Comparison of ENCODE assay signal across 7 mouse cellular contexts in the genomic region with DNA sequence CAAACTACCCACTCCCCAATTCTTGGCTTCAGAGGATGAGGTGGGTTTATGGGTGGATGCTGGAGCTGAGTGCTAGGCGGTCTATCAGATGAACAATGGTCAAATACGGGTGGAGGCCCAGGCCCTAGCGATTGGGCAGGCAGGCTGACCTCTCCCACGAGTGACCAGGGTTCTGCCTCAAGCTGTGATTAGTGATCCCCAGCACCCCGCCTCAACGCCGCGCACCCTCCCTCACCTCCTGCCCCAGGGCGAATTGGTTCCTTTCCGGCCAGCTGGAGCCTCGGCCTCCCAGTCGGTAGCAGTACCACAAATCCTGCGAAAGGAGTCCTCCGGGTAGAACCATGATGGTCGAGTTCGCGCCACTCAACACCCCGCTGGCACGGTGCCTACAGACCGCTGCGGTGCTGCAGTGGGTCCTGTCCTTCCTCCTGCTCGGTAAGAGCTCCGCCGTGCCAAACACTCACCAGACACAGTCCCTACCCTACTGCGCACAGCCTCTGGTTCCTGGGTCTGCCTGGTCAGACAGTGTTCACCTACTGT. TPM values are rescaled to one million over a fixed set of nuclear protein-coding genes. Genes with fewer than 3 reads are reported as not detected.
A peak's percentile ranks its signal among the peaks of the same experiment; 100 is the strongest.
DNase-seq lines count a peak whose midpoint lies in the region; ATAC-seq and TF ChIP-seq lines count a peak whose summit lies in the region.

BC035947 (minus strand) TSS at position 538 of the 540 bp plus-strand sequence.

- WGBS in heart, postnatal 0 days = 3% methylated on average over 25 of the region's 25 CpGs

- ATAC-seq in heart, postnatal 0 days (ENCODE audit: insufficient read depth, low read depth) = no peak

- no peak within 1 kb of the TSS for H3K9ac ChIP-seq in heart, postnatal 0 days (replicated peaks; ENCODE audit: low read depth, low read length)

- no peaks in the 10 kb centered on the region for H3K9me3 ChIP-seq in heart, postnatal 0 days (replicated peaks; ENCODE audit: control insufficient read depth, low read length)

- peak within 1 kb of the TSS; percentile 16; the same call in 1 of the 2 replicates for H3K4me3 ChIP-seq in heart, postnatal 0 days (ENCODE audit: low read depth, low read length)

- H3K4me2 ChIP-seq in heart, postnatal 0 days (ENCODE audit: low read depth, low read length) = peak within 1 kb of the TSS; percentile 58

- no peak for TF ChIP-seq CTCF in heart, postnatal 0 days (IDR thresholded peaks at IDR 0.05; ENCODE audit: low read depth)

- H3K36me3 ChIP-seq in heart, postnatal 0 days (replicated peaks; ENCODE audit: control insufficient read depth, insufficient read depth, low read length) = no peaks in the 10 kb centered on the region

- TF ChIP-seq EP300 in heart, postnatal 0 days (IDR thresholded peaks at IDR 0.05; ENCODE audit: low read depth) = no peak

- peaks cover 5% of the 10 kb centered on the region; the same call in 1 of the 2 replicates for H3K4me1 ChIP-seq in heart, postnatal 0 days (ENCODE audit: control insufficient read depth, insufficient read depth)

- peaks cover 15% of the 10 kb centered on the region for H3K27me3 ChIP-seq in heart, postnatal 0 days (ENCODE audit: control insufficient read depth, insufficient read depth, low read length)

- H3K27ac ChIP-seq in heart, postnatal 0 days (ENCODE audit: low read depth) = no peak within 1 kb of the TSS

- DNase-seq in ES-CJ7 (ENCODE audit: low read depth, low spot score) = peak; percentile 53
- DNase-seq in adrenal gland, postnatal 36 days = peak; percentile 25 to 44
- DNase-seq in heart, postnatal 0 days (ENCODE audit: low spot score) = no peak
- peak; percentile 35 to 75 for DNase-seq in kidney, postnatal 36 days
- peak; percentile 35 for DNase-seq in mesoderm, embryonic 11.5 days (ENCODE audit: low read depth, low spot score)
- DNase-seq in testis, postnatal 14 days (ENCODE audit: low spot score) = peak; percentile 14
- no peak for DNase-seq in Muller cell, postnatal 12 days (ENCODE audit: inconsistent ontology term)

RNA-seq across cellular contexts. Expression of gene BC035947, which starts in this region (rescaled TPM):
- total RNA-seq in adrenal gland, postnatal 36 days (2021) = under 1 TPM in 1 of 2 experiments, not detected in 1; 0.17 TPM
- not detected in 2 replicates for total RNA-seq in heart, postnatal 0 days (2014; rRNA removed; ENCODE audit: low replicate concordance)
- not detected in 2 replicates for polyA plus RNA-seq in heart, postnatal 0 days (2015; fragmentation: Nextera tagmentation; extraction: Ambion mirVana)

Comparison
In these comparisons a context has a peak if more than half of its experiments do, and no peak if none do; other contexts are left out.
1. Peak in DNase-seq in adrenal gland, postnatal 36 days; RNA of the gene not detected or under 1 TPM.
2. DNase-seq: peak in ES-CJ7 (single experiment), kidney, postnatal 36 days (2 of 2), mesoderm, embryonic 11.5 days (single experiment) and testis, postnatal 14 days (single experiment); none in heart, postnatal 0 days (single experiment) and Muller cell, postnatal 12 days (single experiment).